Mouse (Mus musculus): Measurements from ENCODE around the gene Prss36. TPM values are rescaled to one million over a fixed set of nuclear protein-coding genes. Genes with fewer than 3 reads are reported as not detected.

The Prss36 gene
- total and polyA plus RNA-seq, 3 experiments, result 6.1 to 8.3 (median 7.7) TPM

DNA sequence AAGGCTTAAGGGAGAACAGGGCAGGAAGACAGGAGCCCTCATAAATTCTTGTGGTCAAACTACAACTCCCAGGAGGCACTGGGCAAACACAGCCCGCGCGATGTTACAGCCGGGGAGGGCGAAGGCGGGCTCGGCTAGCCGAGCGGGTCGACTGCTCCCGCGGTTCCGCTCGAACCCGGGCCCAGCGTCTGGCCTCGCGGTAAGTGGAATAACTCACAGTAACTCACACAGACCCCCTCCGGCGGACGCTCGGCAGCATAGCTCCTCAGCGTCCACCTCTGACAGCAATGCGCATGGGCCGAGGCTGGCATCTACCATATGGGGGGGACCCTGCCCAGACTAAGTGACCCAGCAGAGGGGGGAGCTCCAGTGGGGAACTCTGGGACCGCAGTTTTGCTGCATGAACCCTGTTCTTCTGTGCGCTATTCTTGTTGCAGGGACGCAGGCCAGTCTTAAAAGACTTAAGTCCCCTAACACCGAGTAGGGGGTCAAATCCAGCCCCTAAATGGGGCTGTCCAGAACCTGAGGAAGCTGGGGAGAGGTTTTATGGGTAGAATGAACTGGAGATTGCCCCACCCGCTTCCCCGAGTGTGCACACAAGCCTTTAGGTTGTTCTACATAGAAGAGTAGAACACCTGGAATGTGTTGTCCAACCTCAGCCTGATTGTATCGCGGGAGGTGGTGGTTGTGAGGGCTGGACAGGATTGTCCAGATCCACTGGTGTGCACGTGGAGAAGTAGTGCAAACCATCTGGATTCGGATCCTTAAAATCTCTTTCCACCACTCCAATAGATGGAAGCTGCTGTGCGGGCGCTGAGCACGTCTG lies 42.3 kb downstream of the Prss36 start, which contains the start of gene Bckdk (continued):
- TF ChIP-seq JUN (IDR thresholded peaks at IDR 0.05; ENCODE audit: insufficient read depth, low read depth, low read length) (no peak), NRF1 (IDR thresholded peaks at IDR 0.05; ENCODE audit: low read depth, low read length) (peak; percentile 76)

DNA sequence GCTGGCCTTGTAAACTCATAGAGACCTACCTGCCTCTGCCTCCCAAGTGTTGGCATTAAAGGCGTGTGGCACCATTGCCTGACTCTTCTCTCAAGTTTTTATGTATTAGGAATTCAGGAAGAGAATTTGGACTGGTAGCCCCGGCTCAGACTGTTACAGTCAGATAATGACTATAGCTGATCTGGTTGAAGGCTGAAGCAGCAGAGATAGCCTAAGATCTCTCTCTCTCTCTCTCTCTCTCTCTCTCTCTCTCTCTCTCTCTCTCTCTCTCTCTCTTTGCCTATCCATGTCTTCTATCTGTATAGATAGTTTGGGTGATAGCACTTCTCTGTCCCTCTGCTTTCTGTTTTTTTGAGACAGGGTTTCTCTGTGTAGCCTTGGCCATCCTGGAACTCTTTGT lies 44.8 kb downstream of the Prss36 start:
- Histone ChIP-seq H3K36me3 (replicated peaks in 1 of 2; ENCODE audit: control insufficient read depth in 1 of 2, insufficient read depth in 1 of 2, low read length in 1 of 2) (peaks cover 14 to 18% of the 10 kb centered on the region in 2 experiments), H3K4me3 (replicated peaks in 1 of 3; ENCODE audit: low read depth in 2 of 3, low read length in 2 of 3, poor library complexity in 1 of 3) (no peak overlapping the region), H3K27ac (ENCODE audit: insufficient read depth, low read depth) (no peak overlapping the region), H3K4me1 (ENCODE audit: control insufficient read depth in 1 of 2, insufficient read depth in 2 of 2) (peaks cover 7 to 15% of the 10 kb centered on the region in 2 experiments; a peak in 3 of 4 replicates), H3K27me3 (replicated peaks) (no peaks in the 10 kb centered on the region), H3K9ac (ENCODE audit: insufficient read depth, low read depth) (no peak overlapping the region), H3K4me2 (ENCODE audit: insufficient read depth, low read depth, poor library complexity, severe bottlenecking) (no peak overlapping the region), H3K9me3 (replicated peaks; ENCODE audit: low read length) (no peaks in the 10 kb centered on the region), H3K79me2 (replicated peaks; ENCODE audit: control insufficient read depth, extremely low read depth, insufficient read depth, poor library complexity, severe bottlenecking) (no peaks in the 10 kb centered on the region)
- no peak for TF ChIP-seq CTCF (conservative IDR thresholded peaks at IDR 0.05 in 1 of 2, IDR thresholded peaks at IDR 0.05 in 1 of 2; ENCODE audit: low read depth in 2 of 2, low read length in 2 of 2)
- TF ChIP-seq TCF12 (IDR thresholded peaks at IDR 0.05; ENCODE audit: low read depth, low read length), result no peak
- TF ChIP-seq SMC3 (IDR thresholded peaks at IDR 0.05; ENCODE audit: low read depth, low read length), result no peak
- no peak for TF ChIP-seq E2F4 (IDR thresholded peaks at IDR 0.05; ENCODE audit: insufficient replicate concordance, low read depth, low read length)
- TF ChIP-seq NELFE (IDR thresholded peaks at IDR 0.05; ENCODE audit: low read depth, low read length), result no peak
- no peak for TF ChIP-seq IRF4 (IDR thresholded peaks at IDR 0.05; ENCODE audit: low read depth, low read length)
- no peak for TF ChIP-seq KAT2A (IDR thresholded peaks at IDR 0.05; ENCODE audit: insufficient replicate concordance, low read length)
- no peak for TF ChIP-seq CHD2 (IDR thresholded peaks at IDR 0.05; ENCODE audit: low read length)
- no peak for TF ChIP-seq ETS1 (conservative IDR thresholded peaks at IDR 0.05; ENCODE audit: low read depth, low read length)
- no peak for TF ChIP-seq MYC (IDR thresholded peaks at IDR 0.05; ENCODE audit: low read depth, low read length)
- no peak for TF ChIP-seq HCFC1 (IDR thresholded peaks at IDR 0.05; ENCODE audit: low read depth, low read length)
- no peak for TF ChIP-seq JUN (IDR thresholded peaks at IDR 0.05; ENCODE audit: insufficient read depth, low read depth, low read length)
- TF ChIP-seq RCOR1 (conservative IDR thresholded peaks at IDR 0.05; ENCODE audit: low read depth, low read length), result no peak
- TF ChIP-seq MEF2A (IDR thresholded peaks at IDR 0.05; ENCODE audit: borderline replicate concordance, low read depth, low read length), result no peak
- TF ChIP-seq POLR2AphosphoS2 (IDR thresholded peaks at IDR 0.05; ENCODE audit: low read depth, low read length), result no peak
- TF ChIP-seq NRF1 (IDR thresholded peaks at IDR 0.05; ENCODE audit: low read depth, low read length), result no peak
- TF ChIP-seq GABPA (IDR thresholded peaks at IDR 0.05; ENCODE audit: insufficient replicate concordance, low read depth, low read length), result no peak
- TF ChIP-seq JUND (conservative IDR thresholded peaks at IDR 0.05; ENCODE audit: low read depth, low read length), result no peak
- no peak for TF ChIP-seq MXI1 (IDR thresholded peaks at IDR 0.05; ENCODE audit: low read depth, low read length)
- in situ Hi-C loops (cut with MboI; ENCODE audit: low pct_ligation_motif_present, low pct_unique_long_range_greater_than_20kb, low sequenced_read_pairs), result no loop called here
- dilution Hi-C loops (cut with MboI; ENCODE audit: extremely low pct_ligation_motif_present, extremely low pct_unique_long_range_greater_than_20kb, low sequenced_read_pairs), result no loop called here
- no peak for DNase-seq (ENCODE audit: extremely low read depth)
